Mouse (Mus musculus) stomach, embryonic 16.5 days (tissue): Measurements from ENCODE around the gene Mamld1. TPM values are rescaled to one million over a fixed set of nuclear protein-coding genes. Genes with fewer than 3 reads are reported as not detected.

ENCODE experiments used
- ATAC-seq: fragments of 200-750 bp; cut with Nextera tagmentation; 2 replicates; pipeline ENCODE4 v1.8.0; 2017; ENCODE audit warnings: moderate number of reproducible peaks, moderate TSS enrichment; ENCODE audit not compliant: insufficient read depth, low FRiP score
- H3K27ac ChIP-seq: fragments of 300-500 bp; sonication (generic); 2 replicates; pipeline ENCODE4 v1.5.1; 2014; ENCODE audit warnings: low read length
- H3K27me3 ChIP-seq: fragments of 300-500 bp; sonication (generic); 2 replicates; pipeline ENCODE4 v1.6.1; 2014; ENCODE audit warnings: low read length, control low read depth, mixed read lengths; ENCODE audit not compliant: control insufficient read depth, insufficient read depth
- H3K36me3 ChIP-seq: fragments of 300-500 bp; sonication (generic); 2 replicates; pipeline ENCODE4 v1.6.1; 2014; ENCODE audit warnings: low read length; ENCODE audit not compliant: control insufficient read depth, insufficient read depth
- H3K4me1 ChIP-seq: fragments of 300-500 bp; sonication (generic); 2 replicates; pipeline ENCODE4 v1.6.1; 2014; ENCODE audit warnings: low read length, control low read depth, mixed read lengths; ENCODE audit not compliant: control insufficient read depth, insufficient read depth
- H3K4me2 ChIP-seq: fragments of 300-500 bp; sonication (generic); 2 replicates; pipeline ENCODE4 v1.6.1; 2014; ENCODE audit warnings: low read depth, low read length, mixed read lengths
- H3K4me3 ChIP-seq: fragments of 300-500 bp; sonication (generic); replicated peaks from 2 replicates; pipeline ENCODE4 v1.5.1; 2014; ENCODE audit warnings: mild to moderate bottlenecking, low read length
- H3K9ac ChIP-seq: fragments of 300-500 bp; sonication (generic); 2 replicates; pipeline ENCODE4 v1.6.1; 2014; ENCODE audit warnings: low read length
- H3K9me3 ChIP-seq: fragments of 300-500 bp; sonication (generic); replicated peaks from 2 replicates; pipeline ENCODE4 v1.6.1; 2016; ENCODE audit warnings: low read length, control low read depth; ENCODE audit not compliant: control insufficient read depth
- WGBS: fragments of 180-500 bp; shearing (Covaris S2); extraction: QIAGEN DNeasy Blood & Tissue Kit; methylation state at CpG from one replicate; pipeline ENCODE4 v1.1.7; 2014; 5-methylcytosine and 5-hydroxymethylcytosine counted together
- polyA plus RNA-seq: library from polyadenylated mRNA; unstranded; fragments of >200 nt; fragmentation: Nextera tagmentation; extraction: Ambion mirVana; gene quantifications from 2 replicates; pipeline ENCODE4 v1.2.1, GENCODE M21; 2015

Mamld1 gene
- polyA plus RNA-seq, 1 experiment from 2014 or later = 2.1 TPM

DNA sequence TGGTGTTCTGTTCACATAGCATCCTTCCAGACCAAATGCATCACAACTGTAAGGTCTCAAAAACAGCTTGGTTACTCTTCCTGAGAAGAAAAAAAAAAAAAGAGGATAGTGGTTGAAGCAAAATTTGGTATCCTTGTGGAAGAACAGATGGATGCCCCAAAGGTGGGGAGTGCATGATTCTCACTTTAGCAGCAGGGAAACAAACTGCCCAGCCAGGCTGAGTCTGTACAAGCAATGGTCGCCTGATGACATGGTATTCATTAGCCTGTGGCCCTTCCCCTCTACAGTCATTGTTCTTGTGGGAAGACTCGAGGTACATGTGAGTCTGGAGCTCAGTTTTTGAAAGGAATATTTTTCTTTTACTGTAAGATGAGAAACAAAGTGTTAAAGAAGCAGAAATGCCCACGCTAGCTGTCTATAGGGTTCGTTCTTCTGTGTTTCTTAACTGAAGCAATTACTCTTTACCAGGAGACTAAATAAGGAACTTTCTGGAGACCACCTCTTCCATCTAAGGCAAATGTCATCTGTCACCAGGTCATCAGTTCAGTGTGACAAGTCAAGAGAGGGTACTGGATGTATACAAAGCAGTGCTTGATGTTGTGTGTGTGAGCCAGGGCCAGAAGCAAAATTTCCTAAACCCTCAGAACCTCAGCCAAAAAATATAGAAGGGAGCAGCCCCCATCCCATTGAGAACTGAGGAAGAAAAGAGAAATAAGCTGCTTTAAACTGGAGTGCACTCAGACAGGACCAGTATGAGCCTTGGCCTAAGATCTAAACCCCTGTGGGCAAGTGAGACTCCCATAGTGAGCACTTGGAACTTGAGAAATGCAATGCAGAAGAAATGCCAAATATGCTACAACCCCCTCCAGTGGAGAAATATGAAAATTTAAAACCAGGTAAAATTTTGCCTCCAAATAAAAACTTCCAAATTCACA, 72.6 kb downstream of the Mamld1 start:
- Histone ChIP-seq H3K4me1 (no peaks in the 10 kb centered on the region), H3K9ac (no peak overlapping the region), H3K27me3 (no peaks in the 10 kb centered on the region), H3K9me3 (no peaks in the 10 kb centered on the region), H3K36me3 (no peaks in the 10 kb centered on the region), H3K27ac (no peak overlapping the region), H3K4me3 (no peak overlapping the region), H3K4me2 (no peak overlapping the region)
- WGBS = 65% methylated on average over 4 of the region's 4 CpGs
- no peak for ATAC-seq

DNA sequence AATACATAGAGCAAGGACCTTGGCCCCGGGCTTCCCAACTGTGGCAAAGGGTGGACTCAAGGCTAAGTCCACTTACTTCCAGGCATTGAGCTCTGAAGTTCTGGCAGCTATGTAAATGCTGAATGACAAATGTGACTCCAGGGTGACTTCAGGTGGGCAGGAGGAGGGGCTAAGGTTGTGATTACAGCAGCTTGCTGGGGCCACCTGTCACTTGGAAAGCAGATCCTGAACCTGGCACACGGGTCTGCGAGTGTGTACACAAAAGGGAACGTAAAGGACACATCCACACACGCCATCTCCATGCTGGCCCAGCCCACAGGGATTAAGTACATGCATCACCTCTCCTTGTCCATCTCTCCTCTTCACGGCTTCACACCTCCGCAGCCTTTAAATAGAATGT, 75.0 kb downstream of the Mamld1 start:
- Histone ChIP-seq H3K4me3 (no peak overlapping the region), H3K9me3 (no peaks in the 10 kb centered on the region), H3K27me3 (no peaks in the 10 kb centered on the region), H3K27ac (no peak overlapping the region), H3K36me3 (no peaks in the 10 kb centered on the region), H3K4me1 (no peaks in the 10 kb centered on the region), H3K4me2 (no peak overlapping the region), H3K9ac (no peak overlapping the region)
- no peak for ATAC-seq
- WGBS = 84% methylated on average over 7 of the region's 7 CpGs

DNA sequence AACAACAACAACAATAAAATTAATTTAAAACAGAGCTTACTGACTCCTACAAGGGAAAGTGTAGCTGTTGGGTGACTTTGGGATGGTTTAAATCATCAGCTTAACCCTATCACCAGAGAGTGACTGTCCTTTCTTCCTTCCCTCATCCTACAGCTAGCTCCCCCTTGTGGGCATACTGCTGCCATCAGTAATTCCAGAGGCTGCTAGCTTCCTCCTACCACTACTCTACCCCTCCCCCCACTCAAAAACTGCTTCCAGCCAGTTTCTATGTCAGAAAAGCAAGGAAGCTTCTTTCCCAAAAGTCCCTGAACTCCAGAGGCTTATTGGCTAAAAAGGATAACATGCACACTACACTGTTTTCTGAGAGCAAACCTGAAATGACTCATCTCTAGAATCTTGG, 81.4 kb downstream of the Mamld1 start:
- no peaks in the 10 kb centered on the region for H3K9me3 ChIP-seq
- H3K9ac ChIP-seq = no peak overlapping the region
- no peaks in the 10 kb centered on the region for H3K4me1 ChIP-seq
- H3K27ac ChIP-seq = no peak overlapping the region
- ATAC-seq = no peak
- no peaks in the 10 kb centered on the region for H3K36me3 ChIP-seq
- H3K27me3 ChIP-seq = no peaks in the 10 kb centered on the region
- no peak overlapping the region for H3K4me2 ChIP-seq
- H3K4me3 ChIP-seq = no peak overlapping the region

DNA sequence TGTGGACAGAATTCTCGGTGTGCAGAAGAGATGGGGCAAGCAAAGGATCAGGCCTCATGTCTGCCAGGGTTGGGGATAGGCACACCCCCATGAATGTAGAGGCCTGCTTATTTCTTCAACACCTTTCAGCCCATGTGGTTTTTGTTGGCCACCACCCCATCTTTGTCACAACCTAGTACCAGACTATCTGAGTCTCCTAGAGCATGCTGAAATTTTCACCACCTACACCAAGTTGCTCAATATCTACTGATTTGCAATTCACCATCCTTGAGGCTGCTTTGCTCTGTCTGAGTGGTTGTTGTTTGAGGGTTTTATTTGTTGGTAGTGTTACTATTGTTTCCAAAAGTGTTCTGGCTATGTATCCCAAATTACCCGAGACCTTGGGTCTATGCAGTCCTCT, 91.3 kb downstream of the Mamld1 start:
- Histone ChIP-seq H3K4me3 (no peak overlapping the region), H3K9ac (no peak overlapping the region), H3K27me3 (no peaks in the 10 kb centered on the region; the same call in 1 of the 2 replicates), H3K27ac (no peak overlapping the region), H3K4me2 (no peak overlapping the region), H3K9me3 (no peaks in the 10 kb centered on the region), H3K36me3 (no peaks in the 10 kb centered on the region), H3K4me1 (no peaks in the 10 kb centered on the region)
- ATAC-seq = no peak
- 84% methylated on average over 2 of the region's 2 CpGs for WGBS

DNA sequence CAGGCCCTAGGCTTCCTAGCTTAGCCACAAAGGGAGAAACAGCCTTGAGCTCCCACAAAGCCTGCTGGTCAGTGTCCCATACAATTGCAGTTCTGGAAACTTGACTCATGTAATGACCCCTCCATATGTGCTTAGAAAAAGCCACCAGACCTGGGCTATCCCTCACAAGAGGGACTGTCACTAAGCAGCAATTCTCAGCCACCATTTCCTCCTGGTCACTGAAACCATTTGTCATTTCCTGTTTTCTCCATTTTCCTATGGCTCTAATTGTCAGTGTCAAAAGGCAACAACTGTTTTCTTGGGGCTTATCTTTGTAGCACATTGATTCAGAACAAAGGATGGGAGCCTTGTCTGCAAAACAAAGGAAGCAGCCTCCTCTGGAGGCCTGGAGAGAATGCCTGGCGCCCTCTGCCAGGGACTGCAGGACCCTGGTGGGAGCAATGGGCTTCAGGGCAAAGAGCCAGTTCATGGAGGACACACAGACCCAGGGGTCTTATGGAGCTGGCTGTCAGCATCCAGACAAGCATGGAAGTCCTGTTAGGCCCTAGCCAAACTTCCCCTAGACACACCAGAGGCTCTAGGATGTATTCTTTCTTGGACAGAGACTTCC, 99.5 kb downstream of the Mamld1 start:
- no peaks in the 10 kb centered on the region for H3K4me1 ChIP-seq
- H3K27ac ChIP-seq = no peak overlapping the region
- ATAC-seq = no peak

DNA sequence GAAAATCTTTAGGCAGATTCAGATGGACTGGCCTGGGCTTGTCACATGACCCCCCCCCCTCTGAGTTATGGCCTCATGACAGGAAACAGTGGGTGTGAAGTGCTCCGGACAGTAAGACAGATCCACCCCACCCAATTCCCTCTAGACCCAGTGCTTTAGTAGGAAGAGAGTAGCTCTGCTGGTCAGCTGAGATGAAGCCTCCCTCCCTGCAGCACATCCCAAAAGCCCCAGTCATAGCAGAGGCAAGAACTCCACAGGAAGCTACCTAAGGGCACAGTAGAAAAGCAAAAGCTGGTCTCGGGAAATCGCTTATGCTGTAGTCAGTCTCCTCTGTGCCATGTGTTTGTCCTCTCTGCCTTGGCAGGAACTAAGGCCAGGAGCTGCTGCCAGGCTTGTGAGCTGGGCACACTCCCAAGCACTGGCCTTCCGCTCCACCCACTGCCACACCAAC, 100.5 kb downstream of the Mamld1 start:
- no peak overlapping the region for H3K4me3 ChIP-seq
- no peaks in the 10 kb centered on the region for H3K9me3 ChIP-seq
- H3K36me3 ChIP-seq = no peaks in the 10 kb centered on the region
- H3K4me1 ChIP-seq = no peaks in the 10 kb centered on the region
- no peak overlapping the region for H3K4me2 ChIP-seq
- WGBS = 73% methylated on average over 4 of the region's 4 CpGs
- H3K27ac ChIP-seq = no peak overlapping the region
- no peaks in the 10 kb centered on the region; the same call in 1 of the 2 replicates for H3K27me3 ChIP-seq
- H3K9ac ChIP-seq = no peak overlapping the region
- ATAC-seq = no peak

More for the DNA sequence above, 99.5 kb downstream of the Mamld1 start:
- no peaks in the 10 kb centered on the region for H3K36me3 ChIP-seq
- H3K4me3 ChIP-seq = no peak overlapping the region
- no peak overlapping the region for H3K9ac ChIP-seq
- H3K27me3 ChIP-seq = no peaks in the 10 kb centered on the region; the same call in 1 of the 2 replicates
- WGBS = 55% methylated on average over 1 of the region's 1 CpGs
- no peak overlapping the region for H3K4me2 ChIP-seq
- H3K9me3 ChIP-seq = no peaks in the 10 kb centered on the region

DNA sequence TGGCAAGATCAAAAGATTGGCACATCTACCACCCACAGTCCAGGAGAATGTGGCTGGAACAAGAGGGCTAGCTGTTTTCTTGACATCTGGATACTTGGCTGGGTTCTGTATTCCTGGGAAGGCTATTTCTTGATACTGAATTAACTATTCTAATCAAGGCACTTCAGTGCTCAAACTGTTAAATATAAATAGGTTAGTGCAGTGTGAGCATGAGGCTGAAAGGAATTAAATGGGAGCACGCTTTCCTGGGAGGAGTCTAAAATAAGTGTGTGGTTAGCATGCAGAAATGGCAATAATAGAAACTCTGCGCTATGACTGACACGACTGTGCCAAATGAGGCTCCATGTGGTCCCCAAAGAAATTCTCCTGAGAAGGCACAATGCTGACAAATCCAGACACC, 131.5 kb downstream of the Mamld1 start:
- Histone ChIP-seq H3K4me2 (no peak overlapping the region), H3K9ac (no peak overlapping the region), H3K4me1 (no peaks in the 10 kb centered on the region), H3K4me3 (no peak overlapping the region), H3K27ac (no peak overlapping the region), H3K9me3 (no peaks in the 10 kb centered on the region), H3K36me3 (no peaks in the 10 kb centered on the region), H3K27me3 (no peaks in the 10 kb centered on the region; the same call in 1 of the 2 replicates)
- WGBS = 84% methylated on average over 3 of the region's 3 CpGs
- no peak for ATAC-seq

DNA sequence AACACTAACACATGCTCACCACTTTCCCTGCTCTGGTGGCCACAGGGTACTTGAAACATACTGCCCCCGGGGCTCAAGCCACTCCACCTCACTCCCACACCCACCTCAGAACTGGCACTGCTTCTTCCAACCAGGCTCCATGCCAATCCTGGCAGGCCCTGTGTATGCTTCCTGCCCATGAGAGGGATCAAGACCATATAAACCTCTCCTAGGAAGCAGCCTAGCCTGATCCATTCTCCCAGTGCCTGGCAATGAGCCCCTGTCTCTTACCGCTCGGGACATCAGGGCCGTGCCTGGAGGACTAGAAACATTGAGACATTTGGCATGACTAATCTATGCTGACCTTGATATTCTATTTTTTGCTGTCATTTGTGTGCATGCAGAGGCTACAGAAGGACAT, 133.6 kb downstream of the Mamld1 start:
- no peak for ATAC-seq
- 89% methylated on average over 4 of the region's 4 CpGs for WGBS
- H3K4me3 ChIP-seq = no peak overlapping the region
- no peaks in the 10 kb centered on the region for H3K9me3 ChIP-seq
- H3K27ac ChIP-seq = no peak overlapping the region
- no peaks in the 10 kb centered on the region for H3K36me3 ChIP-seq
- no peaks in the 10 kb centered on the region; the same call in 1 of the 2 replicates for H3K27me3 ChIP-seq
- no peak overlapping the region for H3K9ac ChIP-seq
- H3K4me2 ChIP-seq = no peak overlapping the region
- no peaks in the 10 kb centered on the region for H3K4me1 ChIP-seq

DNA sequence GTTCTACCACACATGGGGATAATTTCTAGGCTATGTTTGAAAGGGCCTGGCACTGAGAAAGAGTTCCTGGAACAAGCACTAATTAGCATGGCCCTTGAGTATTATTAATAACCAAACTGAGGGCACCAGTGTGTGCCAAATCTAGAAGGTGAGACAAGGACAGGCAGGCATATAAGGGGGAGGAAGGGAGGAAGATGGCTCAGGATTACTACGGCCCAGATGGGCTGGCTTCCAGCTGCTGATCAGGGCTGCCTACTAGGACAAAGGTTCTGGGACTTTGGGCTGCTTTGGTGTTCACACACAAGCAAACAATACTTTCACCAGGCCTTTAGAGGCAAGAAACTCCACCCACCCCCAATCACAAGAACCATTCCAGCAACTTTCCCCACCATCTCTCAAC, 136.3 kb downstream of the Mamld1 start:
- Histone ChIP-seq H3K36me3 (no peaks in the 10 kb centered on the region), H3K27ac (no peak overlapping the region), H3K4me1 (no peaks in the 10 kb centered on the region), H3K9me3 (no peaks in the 10 kb centered on the region), H3K4me3 (no peak overlapping the region), H3K4me2 (no peak overlapping the region), H3K9ac (no peak overlapping the region), H3K27me3 (no peaks in the 10 kb centered on the region; the same call in 1 of the 2 replicates)
- whole genome bisulfite sequencing = 69% methylated on average over 1 of the region's 1 CpGs
- ATAC-seq = no peak
